Mouse (Mus musculus): ENCODE measurements at regions not wholly inside any gene's neighbourhood (a gene's known extent, or its start where the extent isn't known, plus 50 kb on each side); places are given as distances from the start of the nearest gene placed in this dataset.

- no peak for TF ChIP-seq CTCF (IDR thresholded peaks at IDR 0.05; ENCODE audit: low read depth)
- no peak for TF ChIP-seq EP300 (IDR thresholded peaks at IDR 0.05; ENCODE audit: low read depth)
These were observed 262.3 kb upstream of the Irx2 start for GRCm38 (mm10) chr13:72366281-72366680.

Data from liver, embryonic 14.5 days (tissue).